Mouse (Mus musculus): ENCODE measurements around the gene T2. TPM values are rescaled to one million over a fixed set of nuclear protein-coding genes. Genes with fewer than 3 reads are reported as not detected.
A peak's percentile ranks its signal among the peaks of the same experiment; 100 is the strongest.

Gene T2
- total RNA-seq, 4 experiments from 2014 or later = 0.14 to 0.60 (median 0.41) TPM

- DNase-seq (ENCODE audit: low spot score) = peak; percentile 21
Measured at GRCm38 (mm10) chr17:8416865-8417264, 61.1 kb downstream of the T2 start.

- DNase-seq (ENCODE audit: low spot score) = no peak
Measured at GRCm38 (mm10) chr17:8420739-8421138, 64.9 kb downstream of the T2 start.

GRCm38 (mm10) chr17:8421517-8421916 is 65.7 kb downstream of the T2 start:
- DNase-seq (ENCODE audit: low spot score) = no peak

GRCm38 (mm10) chr17:8423283-8423682 is 67.5 kb downstream of the T2 start:
- DNase-seq (ENCODE audit: low spot score) = no peak

GRCm38 (mm10) chr17:8429436-8429835 is 73.6 kb downstream of the T2 start:
- DNase-seq (ENCODE audit: low spot score) = no peak

GRCm38 (mm10) chr17:8429896-8430295 is 74.1 kb downstream of the T2 start:
- DNase-seq (ENCODE audit: low spot score) = no peak

GRCm38 (mm10) chr17:8432179-8432800 is 76.5 kb downstream of the T2 start:
- no peak for DNase-seq (ENCODE audit: low spot score)

GRCm38 (mm10) chr17:8433121-8433977 is 77.6 kb downstream of the T2 start:
- DNase-seq (ENCODE audit: low spot score) = no peak

GRCm38 (mm10) chr17:8433978-8434960 is 78.5 kb downstream of the T2 start, which contains the start of gene T:
Gene T, plus strand, starts transcription at chr17:8434423.
- no peak for DNase-seq (ENCODE audit: low spot score)

- DNase-seq (ENCODE audit: low spot score) = no peak
Measured at GRCm38 (mm10) chr17:8436184-8436583, 80.4 kb downstream of the T2 start.

GRCm38 (mm10) chr17:8444062-8444461 is 88.3 kb downstream of the T2 start:
- DNase-seq (ENCODE audit: low spot score) = no peak

GRCm38 (mm10) chr17:8447676-8448192 is 91.9 kb downstream of the T2 start:
- DNase-seq (ENCODE audit: low spot score) = no peak

GRCm38 (mm10) chr17:8448324-8448723 is 92.5 kb downstream of the T2 start:
- DNase-seq (ENCODE audit: low spot score) = no peak

- DNase-seq (ENCODE audit: low spot score) = no peak
Measured at GRCm38 (mm10) chr17:8455196-8455595, 99.4 kb downstream of the T2 start.

GRCm38 (mm10) chr17:8455601-8456000 is 99.8 kb downstream of the T2 start:
- no peak for DNase-seq (ENCODE audit: low spot score)

- DNase-seq (ENCODE audit: low spot score) = no peak
Measured at GRCm38 (mm10) chr17:8456856-8457460, 101.2 kb downstream of the T2 start.

- no peak for DNase-seq (ENCODE audit: low spot score)
Measured at GRCm38 (mm10) chr17:8461568-8461967, 105.8 kb downstream of the T2 start.

- DNase-seq (ENCODE audit: low spot score) = peak; percentile 24
Measured at GRCm38 (mm10) chr17:8463482-8464128, 107.8 kb downstream of the T2 start.

- no peak for DNase-seq (ENCODE audit: low spot score)
Measured at GRCm38 (mm10) chr17:8467771-8468170, 112.0 kb downstream of the T2 start.

- DNase-seq (ENCODE audit: low spot score) = peak; percentile 63
Measured at GRCm38 (mm10) chr17:8468716-8469344, 113.0 kb downstream of the T2 start.

Measured in heart, adult 8-10 months (tissue).